Mouse (Mus musculus) adipose tissue, adult 10 weeks (tissue): Measurements from ENCODE around the gene Spx. TPM values are rescaled to one million over a fixed set of nuclear protein-coding genes. Genes with fewer than 3 reads are reported as not detected.

Source experiments
- polyA plus RNA-seq: library from polyadenylated mRNA; stranded (reverse); fragments of 350-450 nt; fragmentation: Illumina TruSeq; extraction: RNeasy Lipid Tissue Mini Kit (QIAGEN cat#74804); gene quantifications from one replicate; pipeline ENCODE4 v1.2.3, GENCODE M21; 2014; ENCODE audit warnings: low read depth, low replicate concordance

The Spx gene
- polyA plus RNA-seq: 3.7 TPM

DNA sequence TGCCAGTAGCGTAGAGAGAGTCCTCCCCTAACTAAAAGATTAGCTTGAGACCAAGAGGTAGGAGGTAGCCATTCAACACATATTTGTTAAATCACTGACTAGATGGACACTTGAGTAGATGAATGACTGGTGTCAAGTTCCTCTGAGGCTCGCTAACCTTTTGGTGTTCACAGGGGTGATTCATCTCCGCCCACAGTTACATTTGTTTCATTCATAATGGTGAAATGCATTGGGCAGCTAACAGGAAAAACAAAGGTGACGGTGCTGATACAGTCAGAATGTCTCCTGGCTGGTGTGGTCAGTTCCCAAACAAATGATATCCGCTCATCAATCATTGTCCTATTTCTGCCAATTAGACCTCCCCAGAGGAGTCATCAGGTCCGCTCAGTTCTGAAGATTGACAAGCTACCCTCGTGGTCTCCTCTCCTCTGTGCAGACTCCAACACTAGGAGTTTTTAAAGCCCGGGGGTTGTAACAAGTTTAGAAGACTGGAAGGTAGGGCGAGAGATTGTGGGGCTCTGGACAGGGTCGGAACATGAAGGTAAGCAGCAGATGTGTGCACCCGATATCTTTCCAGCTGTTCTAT is at the start of gene Spx:
Gene Spx (plus strand): TSS at position 536 of the 586 bp plus-strand sequence.

GRCm38 (mm10) chr6:142387011-142387754 is 26.1 kb upstream of the Spx start, which contains the start of the genes Recql and Golt1b:
Gene Recql, minus strand, starts transcription at chr6:142387087.
Gene Golt1b, plus strand, starts transcription at chr6:142387221.

Other genes with a start within 250 kb of the Spx start
- 0.17 TPM for gene Slco1a6, start 204.9 kb upstream of the Spx start, polyA plus RNA-seq
- gene Iapp, start 115.0 kb upstream of the Spx start, polyA plus RNA-seq: 2.9 TPM
- gene Slco1a5, start 90.5 kb upstream of the Spx start, polyA plus RNA-seq: 11.8 TPM
- gene Pyroxd1, start 67.8 kb upstream of the Spx start, polyA plus RNA-seq: 13.6 TPM
- 23.4 TPM for gene Recql, start 26.4 kb upstream of the Spx start, polyA plus RNA-seq
- gene Golt1b, start 26.2 kb upstream of the Spx start, polyA plus RNA-seq: 31.7 TPM
- 1.9 TPM for gene Gys2, start 59.7 kb downstream of the Spx start, polyA plus RNA-seq
- gene Ldhb, start 94.5 kb downstream of the Spx start, polyA plus RNA-seq: 209 TPM
- gene Kcnj8, start 158.2 kb downstream of the Spx start, polyA plus RNA-seq: 10.3 TPM